Mouse (Mus musculus) heart, postnatal 10 days (tissue): Measurements from ENCODE around the gene Slc44a2. TPM values are rescaled to one million over a fixed set of nuclear protein-coding genes. Genes with fewer than 3 reads are reported as not detected.

Experiments
- DNase-seq, 2 experiments: peaks; one replicate each; pipeline ENCODE4 v3.0.0; 2021
- intact Hi-C: fragments of 180-260 bp; cut with DNase I; formaldehyde crosslinking; loops from one replicate; pipeline ENCODE4 v1.15.1; 2025
- total RNA-seq, 2 experiments: library from RNA; stranded (reverse); gene quantifications; 2 replicates each; pipeline ENCODE4 v1.2.3; 2021

Slc44a2 gene
- total RNA-seq, 2 experiments from 2014 or later = 86.7 to 95.4 TPM

DNA sequence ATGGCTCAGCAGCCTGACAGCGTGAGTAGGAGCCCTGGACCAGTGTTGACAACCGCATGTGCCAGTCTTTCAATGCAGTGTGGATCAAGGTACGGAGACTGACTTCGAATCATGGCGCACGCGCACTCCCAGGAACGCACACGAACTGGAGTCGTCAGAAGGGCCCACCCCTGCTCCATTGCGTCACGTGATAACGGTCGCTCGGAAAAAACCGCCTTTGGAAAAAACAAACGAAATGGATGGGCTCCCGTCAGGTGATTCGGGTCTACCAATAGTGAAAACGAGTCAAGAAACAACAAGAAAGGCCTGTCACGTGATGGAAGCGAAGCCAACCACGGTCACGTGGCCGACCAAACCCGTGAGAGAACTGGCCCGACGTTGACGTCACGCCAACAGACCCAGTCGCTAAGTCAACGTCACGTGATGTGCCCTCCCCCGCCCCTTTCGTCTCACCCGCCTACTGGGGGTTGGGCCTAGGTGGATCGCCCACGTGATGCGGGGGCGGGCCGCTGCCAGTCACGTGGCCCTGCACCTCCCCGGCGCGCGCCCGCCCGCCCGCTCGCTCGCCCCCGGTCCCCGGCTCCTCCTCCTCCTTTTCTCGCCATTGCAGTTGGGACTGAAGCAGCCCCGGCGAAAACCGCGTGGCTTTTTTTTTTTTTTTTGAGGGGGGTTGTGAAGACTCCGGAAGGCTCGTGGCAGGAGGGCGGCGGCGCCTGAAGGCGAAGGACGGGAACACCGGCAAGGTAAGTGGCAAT lies 47.0 kb downstream of the Slc44a2 start, which contains the start of gene Ilf3:
TSS of gene Ilf3 (plus strand) at position 515 of the 755 bp plus-strand sequence.
- intact Hi-C loops = loop anchor here (2.0 kb wide), 1 partner anchor 101 kb away; no protein-coding TSS in a partner anchor
- DNase-seq = peak; percentile 100

DNA sequence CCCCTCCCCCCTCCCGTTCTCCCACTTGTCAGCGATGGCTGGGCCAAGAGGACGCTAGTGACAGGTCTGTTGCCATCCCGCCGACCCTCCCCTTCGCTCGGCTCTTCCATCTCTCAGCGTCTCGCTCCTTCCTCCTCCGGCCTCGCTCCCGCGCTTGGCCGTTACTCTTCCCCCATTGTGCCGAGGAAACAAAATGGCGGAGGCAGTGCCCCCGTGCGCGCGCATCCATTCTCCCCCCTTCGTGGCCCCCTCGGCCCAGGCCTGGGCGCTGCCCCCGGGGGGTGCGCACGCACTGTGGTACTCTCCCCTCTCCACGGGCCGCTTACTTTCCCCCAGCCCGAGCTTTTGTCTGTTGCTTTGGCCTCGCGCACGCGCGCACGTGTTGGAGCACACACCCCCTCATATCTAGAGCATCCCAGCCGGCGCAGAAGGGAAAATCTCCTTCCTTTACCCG lies 47.7 kb downstream of the Slc44a2 start:
- intact Hi-C loops = no loop called here
- peak; percentile 73 to 84 for DNase-seq

DNA sequence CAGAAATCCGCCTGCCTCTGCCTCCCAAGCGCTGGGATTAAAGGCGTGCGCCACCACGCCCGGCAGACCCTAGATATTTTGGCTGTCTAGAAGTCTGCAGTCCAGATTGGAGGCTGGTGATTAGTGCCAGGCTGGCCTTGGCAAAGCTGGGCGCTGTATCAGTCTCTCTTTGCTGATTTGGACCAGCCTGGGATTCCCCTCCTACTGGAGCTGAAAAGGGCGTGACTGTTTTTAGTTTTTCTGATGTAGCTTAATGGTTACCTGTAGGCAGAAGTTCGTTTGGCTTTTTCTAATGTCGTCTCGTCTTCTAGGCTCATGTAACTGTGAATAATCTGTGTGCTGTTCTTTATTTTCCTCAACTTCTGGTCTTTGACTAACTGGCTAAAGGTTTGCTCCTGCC lies 48.6 kb downstream of the Slc44a2 start:
- DNase-seq = no peak
- intact Hi-C loops = no loop called here

DNA sequence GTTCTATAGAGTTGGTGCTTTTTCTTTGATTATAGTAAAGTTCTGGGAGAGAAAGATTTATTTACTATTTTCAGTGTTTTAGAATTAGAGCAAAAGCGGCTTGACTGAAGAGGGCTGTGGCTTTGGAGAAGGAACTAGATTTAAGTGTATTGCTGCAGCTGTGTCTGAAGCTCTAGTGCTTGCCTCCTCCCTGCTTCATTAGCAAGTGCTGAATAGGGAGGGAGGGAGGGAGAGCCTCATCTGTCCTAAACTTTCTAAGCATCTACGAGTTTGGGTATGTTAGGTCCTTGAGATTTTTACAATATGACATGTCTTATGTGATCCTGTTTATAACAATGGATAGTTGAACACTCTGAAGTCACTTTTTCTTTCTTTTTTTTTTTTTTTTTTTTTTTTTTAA lies 50.4 kb downstream of the Slc44a2 start:
- DNase-seq = no peak
- intact Hi-C loops = no loop called here

DNA sequence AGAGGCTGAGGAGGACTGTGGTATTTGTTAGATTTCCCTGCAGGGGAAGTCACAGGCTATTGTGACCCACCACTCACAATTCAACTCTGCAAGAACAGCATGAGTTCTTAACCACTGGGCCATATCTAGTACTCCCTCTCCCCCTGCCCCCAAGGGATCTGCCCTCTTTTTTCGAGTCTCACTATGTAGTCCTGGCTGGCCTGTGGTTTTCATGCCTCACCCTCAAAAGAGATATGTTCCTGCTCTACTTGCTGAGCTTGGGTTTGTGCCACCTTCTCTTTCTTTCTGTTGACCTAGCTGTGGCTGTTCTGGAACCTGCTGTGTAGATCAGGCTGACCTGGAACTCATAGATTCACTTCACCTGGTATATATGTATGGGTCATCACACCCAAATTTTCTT lies 52.0 kb downstream of the Slc44a2 start:
- intact Hi-C loops = no loop called here
- no peak for DNase-seq

DNA sequence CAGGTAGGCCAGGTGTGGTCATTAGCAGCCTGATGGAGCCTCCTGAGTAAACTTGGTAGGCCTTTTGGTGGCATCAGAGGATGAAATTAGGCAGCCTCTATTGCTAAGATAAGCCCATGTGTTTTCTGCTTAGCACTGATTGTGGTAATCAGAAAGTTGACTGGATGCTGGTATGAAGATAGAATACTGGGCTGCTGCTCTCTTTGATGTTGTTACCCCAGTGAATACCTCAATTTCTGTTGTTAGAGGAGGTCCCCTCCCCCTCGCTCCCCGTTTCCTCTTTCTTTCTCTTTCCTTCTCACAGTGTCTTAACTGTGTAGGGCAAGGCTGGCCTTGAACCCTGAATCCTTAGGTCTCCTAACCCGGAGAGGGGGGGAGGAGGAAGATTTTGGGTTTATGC lies 58.7 kb downstream of the Slc44a2 start:
- intact Hi-C loops = no loop called here
- no peak for DNase-seq

DNA sequence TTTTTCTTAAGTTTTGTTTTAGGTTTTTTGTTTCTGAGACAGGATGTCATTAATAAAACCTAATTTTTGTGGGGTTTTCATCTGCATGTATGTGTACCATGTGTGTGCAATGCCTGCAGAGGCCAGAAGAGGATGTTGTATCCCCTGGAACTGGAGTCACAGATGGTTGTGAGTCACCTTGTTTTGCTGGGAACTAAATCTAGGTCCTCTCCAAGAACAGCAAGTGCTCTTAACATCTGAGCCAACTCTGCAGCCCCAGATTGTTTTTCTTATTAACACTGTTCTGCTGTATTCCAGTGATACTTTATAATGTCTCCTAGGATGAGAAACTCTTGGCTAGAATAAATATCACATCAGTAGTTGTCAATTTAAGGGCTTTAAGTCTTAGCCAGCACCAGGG lies 60.4 kb downstream of the Slc44a2 start:
- DNase-seq = no peak
- intact Hi-C loops = no loop called here

DNA sequence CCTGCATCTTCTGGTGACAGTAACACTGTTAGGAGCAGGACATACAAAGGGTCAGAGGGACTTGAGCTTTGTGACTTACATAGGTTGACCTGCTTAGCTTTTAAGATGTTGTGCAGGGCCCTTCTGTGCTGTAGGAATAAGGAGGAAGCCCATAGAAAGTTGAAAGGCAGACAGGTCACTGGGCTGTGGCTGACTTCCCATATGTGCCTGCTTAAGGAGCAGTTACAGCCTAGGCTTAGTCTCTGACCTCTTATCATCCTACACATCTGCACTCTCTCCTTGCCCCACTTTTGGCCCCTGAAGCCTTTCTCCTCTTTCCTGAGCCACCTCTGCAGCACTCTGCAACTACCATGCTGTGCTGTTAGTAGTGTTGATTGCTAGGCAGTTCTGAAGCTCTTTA lies 63.5 kb downstream of the Slc44a2 start:
- no peak for DNase-seq
- intact Hi-C loops = no loop called here

DNA sequence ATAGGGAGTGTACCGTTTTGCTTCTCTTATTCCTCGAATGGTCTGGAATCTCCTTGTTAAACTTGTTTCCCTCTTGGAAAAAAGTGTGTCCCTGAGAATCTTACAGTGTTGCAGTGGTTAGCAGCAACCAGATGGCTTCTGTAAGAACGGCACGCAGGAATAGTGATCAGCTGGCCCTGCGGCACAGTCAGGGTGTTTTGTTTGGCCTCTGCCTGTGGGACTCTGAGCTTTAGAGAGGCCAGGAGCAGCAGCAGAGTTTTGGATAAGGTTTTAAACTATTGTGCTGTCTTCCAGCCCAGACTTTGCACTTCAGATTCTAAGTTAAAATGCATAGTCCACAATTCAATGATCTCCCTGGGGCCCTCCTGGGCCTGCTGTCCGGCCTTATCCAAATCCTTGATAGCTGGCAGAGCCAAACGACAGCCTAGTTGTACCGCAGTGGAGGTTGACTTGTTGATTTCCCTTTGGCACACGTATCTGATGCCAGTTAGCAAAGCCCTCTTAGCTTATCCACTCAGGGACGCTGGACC lies 72.2 kb downstream of the Slc44a2 start:
- DNase-seq = peak; percentile 28 to 31
- intact Hi-C loops = no loop called here

DNA sequence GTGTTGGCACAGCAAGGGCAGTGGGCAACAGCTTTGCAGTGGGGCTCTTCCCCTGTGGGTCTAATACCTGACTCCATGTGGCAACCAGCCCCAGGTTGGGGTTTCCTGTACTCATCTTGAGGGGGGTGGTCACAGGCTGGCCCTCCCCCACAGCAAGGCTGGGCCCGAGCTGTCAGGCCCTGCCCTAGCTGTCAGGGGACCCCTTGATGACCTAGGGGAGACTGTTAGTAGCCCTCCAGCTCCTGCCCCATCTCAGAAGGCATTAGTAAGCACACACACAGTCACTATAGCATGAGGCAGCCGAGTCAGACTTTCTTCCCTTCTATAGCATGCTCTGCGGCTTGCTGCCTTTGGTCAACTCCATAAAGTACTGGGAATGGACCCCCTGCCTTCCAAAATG lies 75.2 kb downstream of the Slc44a2 start:
- intact Hi-C loops = no loop called here
- no peak for DNase-seq

DNA sequence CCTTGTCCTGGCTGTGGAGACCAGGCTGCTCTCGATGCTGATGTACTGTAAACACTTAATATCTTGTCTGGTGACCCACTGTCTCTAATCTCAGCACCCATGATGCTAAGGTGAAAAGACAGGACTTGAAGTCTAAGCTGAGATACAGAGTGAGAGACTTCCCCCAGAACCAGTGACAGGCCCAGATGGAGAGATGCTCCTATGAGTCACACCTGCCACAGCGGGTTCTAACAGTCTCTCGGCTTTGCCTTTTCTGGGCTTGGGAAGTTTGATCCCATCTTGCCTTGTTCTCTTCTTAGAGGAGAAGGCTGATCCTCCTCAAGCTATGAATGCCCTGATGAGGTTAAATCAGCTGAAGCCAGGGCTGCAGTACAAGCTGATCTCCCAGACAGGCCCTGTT lies 76.7 kb downstream of the Slc44a2 start:
- intact Hi-C loops = no loop called here
- no peak for DNase-seq

DNA sequence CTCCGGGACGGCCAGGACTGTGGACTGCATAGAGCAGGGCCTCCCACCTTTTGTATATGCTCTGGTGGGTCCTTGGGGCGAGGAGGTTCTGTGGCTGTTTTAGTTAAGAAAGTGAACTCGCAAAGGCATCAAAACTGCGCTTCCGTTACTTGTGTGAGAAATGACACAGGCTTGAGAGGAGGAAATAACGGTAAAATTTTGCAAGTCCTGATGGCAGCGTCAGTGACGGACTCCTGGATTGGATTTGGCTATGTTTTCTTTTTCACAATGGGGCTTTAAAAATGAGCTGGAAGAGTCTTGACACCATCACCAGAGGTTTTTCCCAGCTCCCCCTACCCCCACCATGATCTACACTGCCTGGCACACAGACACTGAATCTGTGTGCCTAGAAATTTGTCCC lies 80.5 kb downstream of the Slc44a2 start:
- DNase-seq = no peak
- intact Hi-C loops = no loop called here

DNA sequence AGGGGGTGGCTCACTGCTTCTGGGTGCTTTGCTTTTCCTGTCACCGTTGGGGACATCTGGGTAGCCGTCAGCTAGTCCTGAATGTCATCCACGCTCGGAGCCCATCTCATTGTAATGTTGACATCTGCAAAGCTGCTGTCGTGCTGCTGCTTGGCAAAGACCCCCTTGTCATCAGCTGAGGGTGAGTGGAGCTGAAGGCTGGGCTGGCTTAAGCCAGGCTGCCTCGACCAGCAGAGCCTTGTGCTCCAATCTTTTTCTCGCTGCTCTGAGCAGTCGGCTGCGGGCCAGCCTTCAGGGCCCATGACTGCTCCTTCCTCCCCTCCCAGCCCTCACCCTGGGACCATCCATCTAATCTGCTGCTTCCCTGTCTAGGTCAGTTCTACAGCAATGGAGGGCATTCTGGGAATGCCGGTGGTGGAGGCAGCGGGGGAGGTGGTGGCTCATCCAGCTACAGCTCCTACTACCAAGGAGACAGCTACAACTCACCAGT lies 82.3 kb downstream of the Slc44a2 start:
- intact Hi-C loops = no loop called here

DNA sequence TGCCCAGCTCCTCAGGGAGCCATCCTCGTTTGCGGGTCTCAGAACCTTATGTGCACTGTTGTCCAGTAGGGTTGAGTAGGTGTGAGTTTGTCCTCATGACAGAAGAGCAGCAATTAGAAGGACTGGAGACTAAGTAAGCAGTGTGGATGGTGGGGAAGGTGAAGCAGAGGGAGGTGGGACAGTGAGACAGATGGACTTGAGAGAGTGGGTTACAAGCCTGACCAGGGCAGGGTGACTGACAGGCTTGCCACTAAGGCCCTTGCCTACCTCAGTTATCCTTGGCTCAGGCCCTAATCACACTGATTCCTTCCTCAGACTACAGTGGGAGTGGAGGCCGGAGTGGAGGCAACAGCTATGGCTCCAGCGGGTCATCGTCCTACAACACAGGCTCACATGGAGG lies 83.2 kb downstream of the Slc44a2 start:
- intact Hi-C loops = no loop called here
- no peak for DNase-seq

More for the DNA sequence above, 82.3 kb downstream of the Slc44a2 start:
- peak; percentile 58 to 62 for DNase-seq

Other genes with a start within 250 kb of the Slc44a2 start
- gene Gm49373, start 247.6 kb upstream of the Slc44a2 start, total RNA-seq = under 1 TPM; 0.31 to 0.32 TPM
- 10 to 100 TPM; 29.3 to 31.7 TPM for gene Fdx1l, start 247.1 kb upstream of the Slc44a2 start, total RNA-seq
- gene Gm38431, start 228.7 kb upstream of the Slc44a2 start, total RNA-seq = under 1 TPM; 0.64 to 0.77 TPM
- 10 to 100 TPM; 38.6 to 39.4 TPM for gene Raver1, start 228.7 kb upstream of the Slc44a2 start, total RNA-seq
- gene Tyk2, start 189.5 kb upstream of the Slc44a2 start, total RNA-seq = 1 to 10 TPM; 8.9 to 9.5 TPM
- 100 to 1,000 TPM; 167 to 169 TPM for gene Cdc37, start 170.7 kb upstream of the Slc44a2 start, total RNA-seq
- 10 to 100 TPM; 21.3 to 28.2 TPM for gene Pde4a, start 155.0 kb upstream of the Slc44a2 start, total RNA-seq
- gene Keap1, start 81.3 kb upstream of the Slc44a2 start, total RNA-seq = 10 to 100 TPM; 38.5 to 39.5 TPM
- under 1 TPM; 0.41 to 0.50 TPM for gene S1pr5, start 72.3 kb upstream of the Slc44a2 start, total RNA-seq
- gene Atg4d, start 55.4 kb upstream of the Slc44a2 start, total RNA-seq = 10 to 100 TPM; 67.6 to 69.6 TPM
- gene Kri1, start 32.7 kb upstream of the Slc44a2 start, total RNA-seq = 10 to 100 TPM; 18.9 to 19.7 TPM
- 10 to 100 TPM; 24.5 to 25.3 TPM for gene Cdkn2d, start 29.3 kb upstream of the Slc44a2 start, total RNA-seq
- gene Ap1m2, start 8.4 kb upstream of the Slc44a2 start, total RNA-seq = not detected
- gene Ilf3, start 47.2 kb downstream of the Slc44a2 start, total RNA-seq = 10 to 100 TPM; 41.3 to 51.0 TPM
- gene Qtrt1, start 91.1 kb downstream of the Slc44a2 start, total RNA-seq = 10 to 100 TPM; 10.6 to 11.5 TPM
- gene Dnm2, start 104.2 kb downstream of the Slc44a2 start, total RNA-seq = 10 to 100 TPM; 90.0 to 90.6 TPM
- gene Tmed1, start 189.6 kb downstream of the Slc44a2 start, total RNA-seq = 10 to 100 TPM; 44.8 to 46.7 TPM
- 1 to 10 TPM; 1.1 to 1.5 TPM for gene AB124611, start 205.5 kb downstream of the Slc44a2 start, total RNA-seq
- gene Carm1, start 226.2 kb downstream of the Slc44a2 start, total RNA-seq = 10 to 100 TPM; 65.9 to 66.1 TPM